Mouse (Mus musculus) embryonic fibroblast, embryonic 13.5 days (primary cell): ENCODE results near the gene Gm13124. TPM values are rescaled to one million over a fixed set of nuclear protein-coding genes. Genes with fewer than 3 reads are reported as not detected.

Experiments used
- H3K27ac ChIP-seq: 2 replicates; pipeline ENCODE4 v1.5.1; 2012; ENCODE audit warnings: low read length, control low read depth, inconsistent platforms; ENCODE audit not compliant: insufficient read depth
- H3K4me1 ChIP-seq: 2 replicates; pipeline ENCODE4 v1.6.1; 2011; ENCODE audit warnings: low read length; ENCODE audit not compliant: control insufficient read depth, insufficient read depth
- H3K4me3 ChIP-seq: 2 replicates; pipeline ENCODE4 v1.5.1; 2011; ENCODE audit warnings: mild to moderate bottlenecking, control low read depth, low read length; ENCODE audit not compliant: insufficient read depth
- CTCF ChIP-seq: IDR thresholded peaks from 2 replicates; pipeline ENCODE4 v1.5.1; 2011; ENCODE audit warnings: mild to moderate bottlenecking, control low read depth, low read length, moderate library complexity, borderline replicate concordance; ENCODE audit not compliant: insufficient read depth
- POLR2A ChIP-seq: IDR thresholded peaks from 2 replicates; pipeline ENCODE4 v1.6.1; 2011; ENCODE audit warnings: low read depth, mild to moderate bottlenecking, control low read depth, low read length, moderate library complexity
- polyA plus RNA-seq: library from polyadenylated mRNA; stranded (reverse); fragments of >200 nt; gene quantifications from 2 replicates; pipeline ENCODE4 v1.2.4, GENCODE M21; 2011; ENCODE audit warnings: low read depth; ENCODE audit not compliant: missing spikeins, insufficient read length

Gene Gm13124
- polyA plus RNA-seq, 1 experiment: not detected

DNA sequence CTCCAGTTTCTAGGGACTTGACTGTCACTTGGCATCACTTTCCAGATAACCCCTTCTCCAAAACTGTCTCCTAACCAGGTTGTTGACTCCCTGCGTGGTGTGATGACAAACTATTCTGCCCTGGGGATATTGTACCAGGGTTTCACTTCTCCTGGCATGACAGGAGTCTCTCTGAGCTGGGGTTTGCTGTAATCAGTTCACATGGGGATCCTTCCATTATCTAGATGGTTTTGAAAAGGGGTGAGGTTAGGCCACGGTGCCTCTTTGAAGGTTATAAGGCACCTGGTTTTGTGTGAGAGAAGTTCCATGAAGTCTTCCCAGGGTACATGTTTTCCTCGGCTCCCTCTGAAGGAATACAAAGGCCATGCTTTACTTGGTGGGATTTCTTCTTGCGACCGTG, 45.4 kb downstream of the Gm13124 start, which contains the start of gene 9430007A20Rik:
9430007A20Rik (plus strand) TSS at position 301 of the 400 bp plus-strand sequence.
- Histone ChIP-seq H3K4me3 (no peak within 1 kb of the TSS), H3K4me1 (no peaks in the 10 kb centered on the region), H3K27ac (no peak within 1 kb of the TSS)
- no peak for TF ChIP-seq POLR2A
- TF ChIP-seq CTCF: no peak

DNA sequence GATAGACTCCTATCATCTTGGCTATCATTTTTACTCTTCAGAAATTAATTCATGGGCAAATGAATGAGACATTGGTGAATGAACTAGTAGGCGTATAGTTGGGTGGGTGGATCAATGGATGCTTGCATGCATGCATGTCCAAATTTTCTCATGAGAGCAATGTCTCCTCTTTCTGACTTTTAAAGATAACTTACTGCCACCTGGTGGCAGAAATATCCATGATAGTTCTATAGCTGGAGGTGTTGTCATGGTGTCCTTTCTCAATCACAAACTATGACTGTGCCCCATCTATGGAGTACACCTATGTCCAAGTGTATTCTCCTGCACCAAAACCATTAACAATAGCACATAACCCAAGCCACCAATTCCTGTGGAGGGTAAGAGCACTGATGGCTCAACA, 58.4 kb downstream of the Gm13124 start:
- no peaks in the 10 kb centered on the region for H3K4me1 ChIP-seq

More for the DNA sequence above, 58.4 kb downstream of the Gm13124 start:
- H3K27ac ChIP-seq: no peak overlapping the region
- TF ChIP-seq POLR2A: no peak
- TF ChIP-seq CTCF: no peak
- H3K4me3 ChIP-seq: no peak overlapping the region

Other genes with a start within 250 kb of the Gm13124 start
- gene Gm13128, start 234.9 kb downstream of the Gm13124 start, polyA plus RNA-seq: not detected in 2 replicates
- gene Gm13119, start 207.2 kb downstream of the Gm13124 start, polyA plus RNA-seq: not detected in 2 replicates
- not detected in 2 replicates for gene Pramef20, start 187.2 kb downstream of the Gm13124 start, polyA plus RNA-seq
- gene Pramef12, start 156.7 kb downstream of the Gm13124 start, polyA plus RNA-seq: not detected in 2 replicates
- gene 1700012P22Rik, start 126.4 kb downstream of the Gm13124 start, polyA plus RNA-seq: not detected in 2 replicates
- gene Gm9944, start 111.8 kb downstream of the Gm13124 start, polyA plus RNA-seq: not detected in 2 replicates
- gene Aadacl3, start 101.4 kb downstream of the Gm13124 start, polyA plus RNA-seq: not detected in 2 replicates
- gene 9430007A20Rik, start 45.3 kb downstream of the Gm13124 start, polyA plus RNA-seq: not detected in 2 replicates
- not detected in 2 replicates for gene Aadacl4, start 48.6 kb upstream of the Gm13124 start, polyA plus RNA-seq
- not detected in 2 replicates for gene Gm436, start 121.2 kb upstream of the Gm13124 start, polyA plus RNA-seq
- not detected in 2 replicates for gene Gm13178, start 156.3 kb upstream of the Gm13124 start, polyA plus RNA-seq
- not detected in 2 replicates for gene Gm438, start 221.4 kb upstream of the Gm13124 start, polyA plus RNA-seq